Comparison of ENCODE assay signal across 14 mouse cellular contexts in the genomic region with DNA sequence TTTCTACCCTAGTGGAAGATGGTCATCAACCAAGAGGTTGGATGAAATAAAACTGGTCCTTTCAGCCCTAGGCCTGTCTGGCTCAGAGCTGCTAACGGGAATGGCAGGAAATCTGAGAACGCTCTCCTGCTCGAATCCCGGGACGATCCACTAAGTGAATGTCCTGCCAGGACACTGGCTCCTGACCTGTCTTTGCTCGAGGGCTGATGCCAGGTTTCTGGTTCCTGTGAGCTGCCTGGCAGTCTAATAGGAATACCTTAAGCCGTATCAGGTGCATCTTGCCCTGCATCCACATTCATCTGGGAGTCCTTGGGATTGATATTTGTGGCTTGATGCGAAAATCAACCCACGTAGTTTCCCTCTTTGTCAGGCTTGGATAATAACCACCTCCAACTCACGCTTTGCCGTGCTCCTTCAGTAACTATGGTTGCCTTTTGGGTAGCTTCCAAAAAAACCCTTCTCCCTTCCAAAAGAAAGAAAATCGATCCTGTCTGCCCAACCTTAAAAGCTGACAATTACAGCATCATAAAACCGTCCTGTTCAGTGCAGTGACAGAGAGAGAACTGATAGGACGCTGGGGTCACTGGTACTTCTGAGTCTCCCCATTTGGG.
A peak's percentile ranks its signal among the peaks of the same experiment; 100 is the strongest.
DNase-seq lines count a peak whose midpoint lies in the region.
"Had no signal": no experiment of that assay in that cellular context is flagged by ENCODE, and none has a peak within 500 bp of the region (broad histone marks: within the 10 kb centered on the region; RNA-seq: fewer than 3 reads in every experiment).

No protein-coding gene starts in this region.

- peak; percentile 27 to 55 for DNase-seq in cerebellum, postnatal 14 days
- no peak for DNase-seq in cerebellum, postnatal 10 days
- peak; percentile 25 for DNase-seq in gastrocnemius, postnatal 25 days
- DNase-seq in gastrocnemius, adult 8-10 months (ENCODE audit: low spot score in 2 of 2): no peak
- peak; percentile 45 for DNase-seq in right cerebral cortex, adult 18-20 months
- no peak for DNase-seq in right cerebral cortex, postnatal 4 days
- DNase-seq in heart, adult 18-20 months: no peak
- DNase-seq in urinary bladder, adult 2 months (ENCODE audit: low spot score): no peak
- DNase-seq: adrenal gland, postnatal 25 days; cerebellum, adult 9-11 months; gastrocnemius, postnatal 36 days; heart, adult 2 months; heart, postnatal 14 days; kidney, adult 8-10 months had no signal

Comparison
In these comparisons a context has a peak if more than half of its experiments do, and no peak if none do; other contexts are left out.
1. DNase-seq: peak in cerebellum, postnatal 14 days (2 of 2), gastrocnemius, postnatal 25 days (single experiment) and right cerebral cortex, adult 18-20 months (single experiment); none in cerebellum, postnatal 10 days (0 of 2), gastrocnemius, adult 8-10 months (0 of 2), right cerebral cortex, postnatal 4 days (single experiment), heart, adult 18-20 months (0 of 2) and urinary bladder, adult 2 months (single experiment).